Mouse (Mus musculus) layer of hippocampus, postnatal 36 days (tissue): ENCODE results near the gene Utf1. TPM values are rescaled to one million over a fixed set of nuclear protein-coding genes. Genes with fewer than 3 reads are reported as not detected.

Source experiments
- DNase-seq, 2 experiments: peaks; one replicate each; pipeline ENCODE4 v3.0.0; 2022
- microRNA-seq, 2 experiments: library from miRNA; unstranded; fragments of <30 nt; microRNA quantifications; one replicate each; pipeline ENCODE4 v1.2.0; 2021
- total RNA-seq, 2 experiments: library from RNA; stranded (reverse); gene quantifications; 2 replicates each; pipeline ENCODE4 v1.2.3; 2021

The Utf1 gene
- total RNA-seq, 2 experiments from 2014 or later = not detected

GRCm38 (mm10) chr7:139974307-139974706, 30.7 kb downstream of the Utf1 start:
- DNase-seq = no peak

DNA sequence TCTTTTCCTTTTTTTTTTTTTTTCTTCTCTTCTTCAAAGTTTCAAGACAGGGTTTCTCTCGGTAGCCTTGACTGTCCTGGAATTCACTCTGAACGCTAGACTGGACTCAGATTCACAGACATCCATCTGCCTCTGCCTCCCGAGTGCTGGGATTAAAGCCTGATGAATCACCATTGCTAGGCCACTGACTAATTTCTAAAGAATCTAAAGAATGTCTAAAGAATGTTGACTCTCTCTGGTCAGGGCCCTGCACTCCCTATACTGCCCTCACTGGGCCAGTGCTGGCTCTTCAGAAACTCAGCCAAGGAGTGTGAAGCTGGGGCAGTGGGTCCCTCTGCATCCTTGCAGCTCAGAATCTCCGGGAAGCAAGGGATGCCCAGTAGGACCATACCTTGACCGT, 31.9 kb downstream of the Utf1 start:
- no peak for DNase-seq

DNA sequence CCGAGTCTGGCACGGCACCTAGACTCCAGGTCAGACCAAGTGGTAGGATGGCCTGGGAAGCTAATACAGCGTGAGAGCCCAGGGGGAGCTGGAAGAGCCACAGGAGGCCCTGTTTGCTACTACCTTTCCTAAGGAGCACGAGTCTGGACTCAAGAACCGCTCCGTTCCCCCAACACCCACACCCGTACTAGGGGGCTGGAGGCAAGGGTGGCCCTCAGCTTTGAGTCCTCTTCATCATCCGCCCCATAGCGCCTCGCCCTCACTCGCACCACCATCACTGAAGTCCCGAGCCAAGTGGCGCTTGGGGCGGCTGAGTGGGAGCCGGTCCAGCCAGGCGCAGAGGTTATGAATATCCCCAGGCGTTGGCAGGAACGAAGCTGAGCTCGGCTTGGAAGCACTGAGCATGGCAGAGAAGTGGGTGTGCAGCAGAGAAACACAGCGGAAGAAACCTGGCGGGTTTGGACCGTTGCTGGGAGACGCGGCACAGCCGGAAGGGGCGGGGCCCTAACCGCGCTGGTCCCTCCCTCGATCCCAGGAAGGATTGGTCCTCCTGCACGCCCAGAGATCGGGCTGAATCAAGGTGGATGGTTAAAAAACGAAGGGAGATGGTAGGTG, 34.8 kb downstream of the Utf1 start, which contains the start of gene 6430531B16Rik:
TSS of gene 6430531B16Rik (minus strand) at position 478 of the 615 bp plus-strand sequence.
- DNase-seq = peak; percentile 89 to 91

DNA sequence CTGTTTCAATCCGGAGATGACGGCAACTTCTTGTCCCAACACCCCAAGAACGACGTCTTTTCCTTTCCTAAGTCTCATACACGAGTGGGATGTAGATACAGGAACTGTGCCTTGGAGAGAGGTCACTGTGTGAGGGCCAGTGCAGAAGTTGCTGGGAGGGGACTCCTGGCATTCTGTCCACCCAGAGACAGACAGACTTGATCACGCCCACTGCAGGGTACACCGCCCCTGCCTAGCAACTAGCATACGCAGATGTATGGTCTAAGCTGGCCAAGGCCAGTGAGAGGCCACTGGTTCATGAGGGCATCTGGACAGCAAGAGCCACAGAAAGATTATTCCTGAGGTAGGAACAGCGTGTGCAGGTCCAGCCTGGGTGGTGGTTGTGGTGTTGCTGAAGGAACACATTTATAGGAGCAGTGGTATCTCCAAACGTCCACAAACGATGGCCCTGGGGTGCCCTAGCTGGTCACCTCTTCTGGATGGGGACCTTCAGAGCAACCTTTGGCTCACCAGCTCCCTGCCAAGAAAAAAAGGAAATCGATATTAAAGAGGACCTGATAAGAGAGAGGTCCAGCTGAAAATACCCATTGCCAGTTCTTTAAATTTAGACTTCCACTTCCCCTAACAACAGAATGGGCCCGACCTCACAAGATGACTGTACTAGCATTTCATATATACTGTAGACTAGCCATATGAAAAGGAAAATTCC, 35.6 kb downstream of the Utf1 start:
- no peak for DNase-seq

DNA sequence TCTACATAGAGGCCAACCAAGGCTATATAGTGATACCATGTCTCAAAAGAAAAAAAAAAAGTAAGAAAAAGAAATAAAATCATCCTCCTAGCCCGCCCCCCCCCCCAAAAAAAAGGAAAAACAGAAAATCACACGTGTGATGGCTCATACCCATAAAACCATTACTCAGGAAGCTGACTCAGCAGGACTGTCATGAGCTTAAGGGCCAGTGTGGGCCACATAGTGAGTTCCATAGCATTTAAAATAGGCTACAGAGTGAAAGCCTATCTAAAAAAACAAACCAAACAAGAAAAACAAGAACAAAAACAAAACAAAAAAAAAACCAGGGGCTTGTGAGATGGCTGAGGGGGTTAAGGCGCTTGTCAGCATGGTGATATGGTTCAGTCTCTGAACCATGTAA, 37.2 kb downstream of the Utf1 start:
- no peak for DNase-seq

DNA sequence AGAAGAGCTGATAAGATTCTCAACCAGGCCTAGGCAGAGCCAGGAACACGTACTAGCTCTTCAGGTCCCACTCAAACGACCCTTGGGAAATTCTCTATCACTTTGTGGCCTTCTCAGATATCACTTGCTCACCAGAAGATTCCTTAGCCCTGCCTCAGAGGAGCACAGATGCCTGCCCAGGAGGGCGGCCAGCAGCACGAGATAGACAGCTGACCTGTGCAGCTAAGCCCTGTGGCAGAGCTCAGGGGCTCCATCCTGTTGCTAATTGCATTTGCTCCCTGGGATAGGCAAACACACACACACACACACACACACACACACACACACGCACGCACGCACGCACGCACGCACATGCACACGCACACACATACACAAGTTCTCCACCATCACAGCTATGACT, 38.5 kb downstream of the Utf1 start:
- no peak for DNase-seq

DNA sequence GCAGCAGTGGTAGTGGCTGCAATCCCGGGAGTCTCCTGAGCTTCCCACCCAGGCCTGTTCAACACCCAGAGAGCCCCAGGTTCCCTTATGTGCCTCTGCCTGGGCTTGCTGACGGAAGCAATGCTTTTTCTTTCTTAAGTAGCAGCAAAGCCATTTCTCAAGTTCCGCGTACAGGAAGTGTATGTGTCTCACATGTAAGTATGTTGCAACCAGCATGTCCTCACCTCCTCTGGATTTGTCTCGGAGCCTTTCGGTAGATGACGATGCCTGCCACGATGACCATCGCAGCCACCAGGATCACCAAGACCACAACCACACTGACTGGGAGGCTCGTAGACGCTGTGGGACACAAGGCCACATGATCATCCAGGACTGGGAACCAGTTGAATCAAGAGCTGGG, 40.9 kb downstream of the Utf1 start:
- no peak for DNase-seq

DNA sequence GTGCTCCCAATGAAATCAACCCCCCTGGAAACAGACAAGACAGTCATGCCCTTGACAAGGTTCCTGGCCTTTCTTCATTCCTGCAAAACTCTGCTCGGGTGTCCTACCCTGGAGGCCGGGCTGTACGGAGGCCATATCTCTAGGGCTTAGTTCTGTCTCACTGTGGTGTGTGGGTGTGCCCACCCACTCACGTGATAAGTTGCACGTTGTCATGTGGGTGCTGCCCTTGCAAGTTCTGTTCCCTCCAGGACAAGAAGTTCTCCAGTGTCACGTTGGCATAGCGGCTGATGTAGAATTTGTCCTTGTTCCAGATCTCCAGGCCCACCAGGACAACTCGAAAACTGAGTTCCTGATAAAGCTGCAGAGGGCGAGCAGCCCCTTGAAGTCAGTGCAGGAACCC, 44.7 kb downstream of the Utf1 start:
- DNase-seq = no peak

- DNase-seq = no peak
Observed at GRCm38 (mm10) chr7:139990864-139991394, 47.3 kb downstream of the Utf1 start.

- DNase-seq = no peak
Observed at GRCm38 (mm10) chr7:139992406-139992805, 48.8 kb downstream of the Utf1 start, which contains the start of gene Adam8. Gene Adam8, minus strand, starts transcription at chr7:139992562.

DNA sequence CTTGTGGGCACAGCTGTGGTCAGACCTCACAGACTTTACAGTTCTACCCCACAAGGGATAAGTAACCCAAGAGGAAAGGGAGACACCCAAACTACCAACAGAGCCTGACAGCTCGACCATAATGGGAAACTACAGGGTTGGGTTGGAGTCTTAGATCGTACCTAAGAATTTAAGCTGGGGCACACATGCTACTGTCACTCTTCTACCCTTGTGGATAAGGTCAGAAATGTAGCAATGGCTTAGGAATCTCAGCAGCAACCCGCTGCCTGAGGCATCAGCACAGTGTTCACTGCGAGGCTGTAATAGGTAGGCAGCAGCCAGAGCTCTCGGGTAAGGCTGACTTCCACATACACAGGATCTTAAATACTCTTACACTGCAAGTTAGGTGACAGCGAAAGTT, 49.9 kb downstream of the Utf1 start:
- DNase-seq = no peak

- no peak for DNase-seq
Observed at GRCm38 (mm10) chr7:139994202-139994601, 50.6 kb downstream of the Utf1 start.

DNA sequence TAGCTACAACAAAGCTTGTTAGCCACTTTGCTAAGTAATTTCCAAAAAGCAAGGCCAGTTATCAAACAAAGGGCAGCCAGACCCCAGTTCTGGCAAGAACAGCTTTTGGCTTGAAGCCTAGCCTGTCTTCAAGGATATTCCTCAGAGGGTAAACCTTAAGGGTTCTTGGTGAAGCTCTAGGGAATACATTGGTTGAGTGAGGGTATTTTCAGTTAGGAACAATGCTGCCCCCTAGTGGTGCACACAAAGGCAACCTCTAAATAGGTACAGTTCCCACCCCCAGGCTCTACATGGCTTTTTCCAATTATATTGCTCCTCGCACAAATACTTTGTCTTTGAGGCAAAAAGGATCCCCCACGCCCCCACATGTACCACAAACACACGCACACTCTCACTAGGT, 51.1 kb downstream of the Utf1 start:
- peak; percentile 46 to 55 for DNase-seq

Small RNA genes lying within 50 kb of the gene (microRNA-seq; reads per million reads assigned to microRNA genes)
- gene Mir202 (0 to 0.21 reads per million in 2 experiments), gene Mir7062 (1.1 to 1.8 reads per million in 2 experiments), gene mmu-mir-7686 (0 reads per million in 2 experiments)

Other genes starting within 250 kb of the Utf1 start
- gene Adgra1, start 109.6 kb upstream of the Utf1 start, total RNA-seq = 10 to 100 TPM; 47.9 to 49.6 TPM
- gene Kndc1, start 49.1 kb upstream of the Utf1 start, total RNA-seq = 10 to 100 TPM; 87.3 to 88.1 TPM
- under 1 TPM; 0.72 to 0.78 TPM for gene 6430531B16Rik, start 35.0 kb downstream of the Utf1 start, total RNA-seq
- gene Adam8, start 48.8 kb downstream of the Utf1 start, total RNA-seq = 1 to 10 TPM; 5.7 to 6.9 TPM
- 10 to 100 TPM; 23.7 to 30.7 TPM for gene Zfp511, start 92.6 kb downstream of the Utf1 start, total RNA-seq
- gene Tubgcp2, start 92.9 kb downstream of the Utf1 start, total RNA-seq = 10 to 100 TPM; 34.8 to 36.3 TPM
- gene Msx3, start 105.3 kb downstream of the Utf1 start, total RNA-seq = under 1 TPM in 1 of 2 experiments, not detected in 1; 0.18 TPM
- gene Caly, start 138.8 kb downstream of the Utf1 start, total RNA-seq = 100 to 1,000 TPM; 242 to 255 TPM
- not detected for gene Prap1, start 149.6 kb downstream of the Utf1 start, total RNA-seq
- 10 to 100 TPM; 47.0 to 50.7 TPM for gene Fuom, start 158.7 kb downstream of the Utf1 start, total RNA-seq
- 1 to 10 TPM; 3.0 to 3.4 TPM for gene Paox, start 172.0 kb downstream of the Utf1 start, total RNA-seq
- gene Echs1, start 172.7 kb downstream of the Utf1 start, total RNA-seq = 10 to 100 TPM; 60.2 to 61.0 TPM
- 10 to 100 TPM; 23.0 to 27.3 TPM for gene Mtg1, start 193.8 kb downstream of the Utf1 start, total RNA-seq
- 100 to 1,000 TPM; 165 to 170 TPM for gene Sprn, start 211.1 kb downstream of the Utf1 start, total RNA-seq
- not detected for gene Olfr522, start 221.0 kb downstream of the Utf1 start, total RNA-seq
- gene Olfr523, start 229.4 kb downstream of the Utf1 start, total RNA-seq = under 1 TPM; 0.10 to 0.18 TPM